Mouse (Mus musculus) cortical plate, adult 2 months (tissue): ENCODE measurements around the gene Olfr190. TPM values are rescaled to one million over a fixed set of nuclear protein-coding genes. Genes with fewer than 3 reads are reported as not detected.
"Not testable (repeated sequence)": the region's sequence is repeated elsewhere in the genome, so short reads cannot be mapped to it uniquely, and the experiment has no call there.

Source experiments
- H3K27ac ChIP-seq: fragments of 200-500 bp; 2 replicates; pipeline ENCODE4 v1.5.1; 2012; ENCODE audit warnings: low read length, control low read depth, inconsistent platforms; ENCODE audit not compliant: insufficient read depth
- H3K4me1 ChIP-seq: fragments of 200-500 bp; 2 replicates; pipeline ENCODE4 v1.6.1; 2011; ENCODE audit warnings: low read length; ENCODE audit not compliant: control insufficient read depth, insufficient read depth
- H3K4me3 ChIP-seq: fragments of 200-500 bp; 2 replicates; pipeline ENCODE4 v1.5.1; 2011; ENCODE audit warnings: mild to moderate bottlenecking, low read length, control low read depth; ENCODE audit not compliant: insufficient read depth
- CTCF ChIP-seq: fragments of 200-500 bp; IDR thresholded peaks from 2 replicates; pipeline ENCODE4 v1.5.1; 2011; ENCODE audit warnings: mild to moderate bottlenecking, control low read depth, low read length; ENCODE audit not compliant: insufficient read depth; ENCODE audit errors: extremely low read depth
- POLR2A ChIP-seq: fragments of 200-500 bp; IDR thresholded peaks from 2 replicates; pipeline ENCODE4 v1.6.1; 2011; ENCODE audit warnings: mild to moderate bottlenecking, low read length, control low read depth; ENCODE audit not compliant: insufficient read depth; ENCODE audit errors: extremely low read depth
- polyA plus RNA-seq: library from polyadenylated mRNA; depleted of rRNA; stranded (reverse); fragments of >200 nt; gene quantifications from 2 replicates; pipeline ENCODE4 v1.2.3, GENCODE M21; 2012; rRNA removed

Olfr190 gene
- not detected in 2 replicates for polyA plus RNA-seq

GRCm38 (mm10) chr16:59077905-59078304 is at the start of gene Olfr190:
TSS of gene Olfr190 (minus strand) at chr16:59078005.
- no peak for TF ChIP-seq CTCF
- TF ChIP-seq POLR2A = no peak

DNA sequence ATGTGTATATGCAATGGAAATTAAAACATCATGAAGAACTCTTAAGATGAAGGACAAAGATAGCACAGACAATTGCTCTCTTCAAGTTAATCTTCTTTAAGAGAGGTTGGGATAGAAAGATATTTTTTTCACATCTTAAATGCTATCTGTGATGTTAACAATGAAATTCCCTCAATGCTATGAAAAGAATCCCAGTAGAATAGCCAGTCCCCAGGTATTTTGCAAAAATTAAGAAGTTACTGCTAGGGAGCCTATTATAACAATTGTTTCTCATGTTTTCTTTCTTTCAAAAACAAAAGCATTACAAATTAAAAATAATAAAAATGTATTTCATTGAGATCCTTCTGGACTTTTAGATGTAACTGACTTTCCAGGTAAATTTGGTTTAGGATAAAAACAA is 43.2 kb upstream of the Olfr190 start, which contains the start of gene Olfr194:
Gene Olfr194 (minus strand): TSS at position 101 of the 400 bp plus-strand sequence.
- Histone ChIP-seq H3K27ac (no peak within 1 kb of the TSS), H3K4me1 (no peaks in the 10 kb centered on the region), H3K4me3 (no peak within 1 kb of the TSS)
- TF ChIP-seq CTCF (no peak), POLR2A (no peak)

More at GRCm38 (mm10) chr16:59077905-59078304, at the start of gene Olfr190:
- no peak within 1 kb of the TSS for H3K4me3 ChIP-seq
- no peaks in the 10 kb centered on the region for H3K4me1 ChIP-seq
- H3K27ac ChIP-seq = no peak within 1 kb of the TSS

- no peak within 1 kb of the TSS for H3K27ac ChIP-seq
- H3K4me3 ChIP-seq = no peak within 1 kb of the TSS
- TF ChIP-seq CTCF (no peak), POLR2A (no peak)
- no peaks in the 10 kb centered on the region for H3K4me1 ChIP-seq
Measured at GRCm38 (mm10) chr16:59111781-59112180, 34.0 kb upstream of the Olfr190 start, which contains the start of gene Olfr193. TSS of gene Olfr193 (minus strand) at chr16:59111881.

- not testable (repeated sequence) for H3K27ac ChIP-seq, H3K4me1 ChIP-seq, H3K4me3 ChIP-seq
Measured at GRCm38 (mm10) chr16:59108522-59108921, 30.7 kb upstream of the Olfr190 start.

DNA sequence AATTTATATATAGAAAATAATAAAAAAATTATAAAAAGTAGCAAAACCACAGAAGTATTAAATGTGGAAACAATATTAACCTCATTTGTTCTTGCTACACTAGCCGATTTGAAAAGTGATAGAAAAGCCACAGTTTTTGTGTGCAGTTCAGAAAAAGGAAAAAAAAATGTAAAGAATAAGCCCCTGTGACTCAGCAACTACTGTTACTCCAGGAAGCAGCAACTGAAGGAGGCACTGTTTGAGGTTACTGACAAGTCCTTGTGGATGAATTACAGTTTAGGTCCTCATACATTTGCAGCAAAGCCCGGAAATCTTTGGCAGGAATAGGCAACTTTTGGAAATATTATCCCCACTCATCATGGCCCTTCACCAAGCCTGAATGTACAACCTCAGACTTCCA is 27.5 kb upstream of the Olfr190 start:
- no peaks in the 10 kb centered on the region for H3K4me1 ChIP-seq
- H3K4me3 ChIP-seq = no peak overlapping the region
- H3K27ac ChIP-seq = no peak overlapping the region
- TF ChIP-seq CTCF (no peak), POLR2A (no peak)

DNA sequence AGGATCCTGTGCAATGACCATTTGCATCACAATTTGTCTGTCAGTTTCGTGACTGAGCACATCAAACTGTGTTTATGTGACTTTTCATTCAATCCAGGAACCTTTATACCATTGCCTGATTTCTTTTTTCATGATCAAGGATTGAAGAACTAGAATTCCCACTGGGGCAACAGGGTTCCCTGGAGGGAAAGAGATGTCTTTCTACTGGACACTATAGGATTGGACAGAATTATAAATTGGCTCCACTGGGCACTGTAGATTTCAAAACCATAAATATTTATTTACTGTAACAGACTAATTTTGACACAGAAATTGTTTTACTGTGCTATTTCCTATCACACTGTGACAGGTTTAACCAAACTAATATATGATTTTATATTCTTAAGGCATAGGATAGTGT is 11.9 kb upstream of the Olfr190 start, which contains the start of gene Olfr191:
Gene Olfr191 (minus strand): TSS at position 101 of the 400 bp plus-strand sequence.
- not testable (repeated sequence) for H3K4me1 ChIP-seq, H3K27ac ChIP-seq, H3K4me3 ChIP-seq

- H3K4me3 ChIP-seq, H3K4me1 ChIP-seq, H3K27ac ChIP-seq: not testable (repeated sequence)
Measured at GRCm38 (mm10) chr16:59081113-59081512, 3.3 kb upstream of the Olfr190 start.

GRCm38 (mm10) chr16:59073520-59073919 is 4.3 kb downstream of the Olfr190 start:
- H3K4me3 ChIP-seq = no peak overlapping the region
- H3K4me1 ChIP-seq = no peaks in the 10 kb centered on the region
- TF ChIP-seq POLR2A (no peak), CTCF (no peak)
- no peak overlapping the region for H3K27ac ChIP-seq

DNA sequence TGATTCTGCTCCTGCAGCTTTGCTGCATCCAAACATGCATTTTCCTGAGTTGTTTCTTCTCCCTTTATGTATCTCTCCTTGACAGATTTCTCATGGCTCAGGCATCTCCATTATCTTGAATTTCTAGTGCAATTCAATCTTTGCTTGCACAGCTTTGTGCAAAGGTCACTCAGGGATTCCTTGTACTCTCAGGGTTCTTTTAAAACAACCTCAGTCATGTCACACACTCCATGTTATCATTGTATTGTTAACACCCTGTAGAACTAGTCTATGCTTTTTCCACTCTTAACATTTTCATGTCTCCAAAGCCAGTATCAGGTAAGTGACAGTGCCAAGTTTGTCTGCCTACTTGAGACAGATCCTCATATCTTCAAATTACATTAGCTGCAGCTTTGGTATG is 6.0 kb downstream of the Olfr190 start:
- H3K4me3 ChIP-seq = no peak overlapping the region
- TF ChIP-seq CTCF (no peak), POLR2A (no peak)
- H3K27ac ChIP-seq = no peak overlapping the region
- H3K4me1 ChIP-seq = no peaks in the 10 kb centered on the region

DNA sequence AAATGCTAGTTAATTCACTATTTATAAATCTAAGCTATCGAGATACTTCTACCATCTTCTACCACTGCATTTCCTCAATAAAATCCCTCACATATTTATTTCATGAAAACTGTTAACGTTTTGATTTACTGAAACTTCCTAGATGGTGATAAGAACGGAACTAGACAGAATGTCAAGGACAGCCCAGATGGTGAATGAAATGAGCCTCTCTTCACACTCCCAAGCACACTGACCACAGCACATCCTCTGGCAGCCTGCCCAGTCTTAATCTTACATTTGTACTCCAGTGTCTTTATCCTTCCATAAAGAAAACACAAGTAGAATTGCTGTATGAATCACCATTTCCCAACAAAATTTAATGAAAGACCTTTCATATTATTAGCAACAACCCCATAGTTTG is 15.4 kb downstream of the Olfr190 start:
- H3K4me1 ChIP-seq, H3K27ac ChIP-seq, H3K4me3 ChIP-seq: not testable (repeated sequence)

GRCm38 (mm10) chr16:59049286-59049685 is 28.5 kb downstream of the Olfr190 start:
- not testable (repeated sequence) for H3K27ac ChIP-seq, H3K4me1 ChIP-seq, H3K4me3 ChIP-seq
